Mouse (Mus musculus): ENCODE measurements around the gene Serping1. TPM values are rescaled to one million over a fixed set of nuclear protein-coding genes. Genes with fewer than 3 reads are reported as not detected.

Serping1 gene
- total RNA-seq, 2 experiments from 2014 or later = 6.8 to 10.6 TPM

- DNase-seq (ENCODE audit: low spot score in 2 of 2) = no peak
Observed at GRCm38 (mm10) chr2:84783840-84784566, 8.8 kb upstream of the Serping1 start.

DNA sequence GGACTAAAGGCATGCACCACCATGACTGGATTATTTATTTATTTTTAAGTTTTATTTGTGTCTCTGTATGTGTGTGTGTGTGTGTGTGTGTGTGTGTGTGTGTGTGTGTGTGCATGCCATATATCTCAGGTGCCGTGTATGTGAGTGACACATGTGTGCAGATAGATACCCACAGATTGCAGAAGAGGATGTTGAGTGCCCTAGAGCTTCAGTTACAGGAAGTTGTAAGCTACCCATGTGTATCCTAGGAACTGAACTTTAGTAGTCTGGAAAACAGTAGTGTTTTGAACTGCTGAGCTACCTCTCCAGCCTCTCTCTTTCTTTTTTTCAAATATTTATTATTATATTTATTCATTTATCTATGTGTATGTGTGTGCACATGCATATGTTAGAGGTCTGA, 8.1 kb upstream of the Serping1 start:
- DNase-seq (ENCODE audit: low spot score in 2 of 2) = no peak

- no peak for DNase-seq (ENCODE audit: low spot score in 2 of 2)
Observed at GRCm38 (mm10) chr2:84779210-84779609, 4.0 kb upstream of the Serping1 start.

DNA sequence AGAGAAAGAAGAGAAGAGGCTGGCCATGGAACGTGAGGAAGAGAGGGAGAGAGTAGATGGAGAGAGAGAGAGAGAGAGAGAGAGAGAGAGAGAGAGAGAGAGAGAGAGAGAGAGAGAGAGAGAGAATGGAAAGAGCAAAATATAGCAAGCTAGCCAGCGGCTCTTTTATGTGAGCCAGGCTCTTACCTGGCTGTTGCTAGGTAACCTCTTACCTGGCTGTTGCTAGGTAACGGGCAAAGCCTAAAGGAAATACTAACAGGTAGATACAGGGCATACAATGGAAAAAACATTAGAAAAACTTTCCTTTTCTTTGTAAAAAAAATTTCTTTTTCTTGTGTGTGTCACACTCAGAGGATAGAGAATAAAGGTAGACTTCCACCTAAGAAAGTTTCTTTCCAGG, 2.5 kb upstream of the Serping1 start:
- DNase-seq (ENCODE audit: low spot score in 2 of 2) = no peak

DNA sequence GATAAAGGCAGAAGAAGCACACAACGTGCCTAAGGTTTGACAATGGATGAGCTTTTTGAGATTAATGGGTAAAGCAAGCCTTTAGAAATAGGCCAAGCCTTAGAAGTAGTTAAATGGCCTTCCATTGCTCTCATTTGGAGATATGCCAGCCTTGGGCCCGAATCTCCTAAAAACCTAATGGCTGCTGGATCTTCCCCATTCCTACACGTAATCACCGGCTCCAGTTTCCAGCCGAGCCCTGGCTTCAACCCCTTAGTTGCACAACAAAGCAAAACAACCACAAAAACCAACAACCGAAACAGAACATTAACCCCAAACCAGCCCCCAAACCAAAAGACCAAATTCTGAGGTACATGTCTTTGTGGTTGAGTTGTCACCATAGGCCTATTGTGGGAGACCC, 421 bp upstream of the Serping1 start:
- no peak for DNase-seq (ENCODE audit: low spot score in 2 of 2)

- peak; percentile 11 to 14 for DNase-seq (ENCODE audit: low spot score in 2 of 2)
Observed at GRCm38 (mm10) chr2:84774751-84775150, 493 bp downstream of the Serping1 start.

DNA sequence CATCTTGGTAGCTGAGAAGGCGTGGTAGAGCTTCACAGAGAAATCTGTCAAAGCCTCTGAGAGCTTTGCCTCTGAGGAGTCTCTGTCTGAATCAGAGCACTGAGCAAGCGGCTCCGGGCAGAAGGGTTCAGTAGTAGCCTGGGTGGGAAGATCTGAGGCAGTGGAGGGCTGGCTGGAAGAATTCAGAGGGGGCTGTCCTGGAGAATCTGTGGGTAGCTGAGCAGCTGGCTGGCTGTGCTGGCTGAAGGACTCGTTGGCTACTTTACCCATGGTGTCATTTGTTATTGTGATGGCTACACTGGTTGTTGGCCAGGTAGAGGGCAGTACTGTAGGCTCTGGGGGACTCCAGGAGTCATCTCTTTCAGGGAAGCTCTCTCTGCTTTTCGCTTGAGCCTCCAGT, 2.0 kb downstream of the Serping1 start:
- no peak for DNase-seq (ENCODE audit: low spot score in 2 of 2)

- DNase-seq (ENCODE audit: low spot score in 2 of 2) = no peak
Observed at GRCm38 (mm10) chr2:84772454-84772853, 2.8 kb downstream of the Serping1 start.

GRCm38 (mm10) chr2:84770501-84770900, 4.7 kb downstream of the Serping1 start:
- no peak for DNase-seq (ENCODE audit: low spot score in 2 of 2)

- no peak for DNase-seq (ENCODE audit: low spot score in 2 of 2)
Observed at GRCm38 (mm10) chr2:84762818-84763217, 12.4 kb downstream of the Serping1 start.

- DNase-seq (ENCODE audit: low spot score in 2 of 2) = no peak
Observed at GRCm38 (mm10) chr2:84762295-84762694, 12.9 kb downstream of the Serping1 start.

- DNase-seq (ENCODE audit: low spot score in 2 of 2) = no peak
Observed at GRCm38 (mm10) chr2:84761840-84762239, 13.4 kb downstream of the Serping1 start.

DNA sequence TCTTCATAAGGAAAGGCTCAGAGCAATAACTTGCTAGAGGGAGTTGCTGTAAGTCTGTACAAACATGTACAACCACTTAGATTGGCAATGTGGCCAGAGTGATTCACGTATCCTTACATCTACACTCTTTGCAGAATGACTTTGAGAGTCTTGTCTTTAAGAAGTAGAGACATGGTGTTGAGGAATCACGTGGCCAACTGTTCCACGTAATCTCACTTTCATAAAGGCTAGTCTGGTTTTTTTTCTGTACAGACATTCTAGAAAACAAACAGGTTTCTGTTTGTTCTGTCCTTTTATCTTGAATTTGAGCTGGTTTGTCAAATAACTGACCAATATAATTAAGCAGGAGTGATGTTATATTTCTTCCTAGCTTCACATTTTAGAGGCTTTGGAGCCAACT, 13.9 kb downstream of the Serping1 start:
- DNase-seq (ENCODE audit: low spot score in 2 of 2) = no peak

DNA sequence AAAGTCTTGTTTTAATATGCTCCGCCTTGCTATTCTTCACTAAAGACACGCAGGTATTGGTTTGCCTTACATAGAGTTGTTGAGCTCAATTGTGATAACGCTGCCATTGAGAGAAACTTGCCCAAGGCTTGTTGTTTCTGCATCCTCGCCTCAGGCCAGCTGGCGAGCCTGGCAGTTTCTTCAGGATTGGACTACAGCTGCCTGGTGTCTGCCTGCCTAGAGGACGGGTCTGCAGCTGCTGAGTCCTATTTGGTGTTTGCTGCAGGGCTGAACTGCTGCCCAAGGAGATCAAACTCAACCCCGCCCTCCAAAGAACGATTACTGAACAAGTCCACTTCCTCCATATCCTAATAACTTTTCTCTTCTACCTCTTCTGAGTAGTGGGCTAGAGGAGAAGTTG, 14.5 kb downstream of the Serping1 start:
- DNase-seq (ENCODE audit: low spot score in 2 of 2) = no peak

GRCm38 (mm10) chr2:84758542-84759127, 16.6 kb downstream of the Serping1 start:
- peak in 1 of 2 experiments; percentile 18 for DNase-seq (ENCODE audit: low spot score in 2 of 2)

- no peak for DNase-seq (ENCODE audit: low spot score in 2 of 2)
Observed at GRCm38 (mm10) chr2:84757026-84757682, 18.1 kb downstream of the Serping1 start.

- no peak for DNase-seq (ENCODE audit: low spot score in 2 of 2)
Observed at GRCm38 (mm10) chr2:84756245-84756644, 19.0 kb downstream of the Serping1 start.

DNA sequence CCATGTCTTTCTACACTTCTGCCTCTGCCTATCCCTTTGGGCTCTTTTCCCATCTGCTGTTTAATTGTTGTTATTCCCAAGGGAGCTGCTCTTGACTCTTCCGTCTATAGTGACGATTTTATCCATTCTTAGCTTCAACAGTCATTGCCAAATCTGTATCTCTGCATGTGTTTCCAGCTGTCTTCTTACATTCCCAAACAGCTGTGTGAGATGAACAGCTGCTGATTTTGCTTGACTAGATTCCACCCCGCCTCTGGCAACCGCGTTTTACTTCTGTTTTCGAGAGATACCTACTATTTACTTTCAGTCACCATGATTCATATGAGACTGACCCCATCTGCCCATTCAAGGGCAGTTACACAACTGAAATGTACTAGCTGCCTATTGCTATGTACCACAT, 25.1 kb downstream of the Serping1 start:
- no peak for DNase-seq (ENCODE audit: low spot score in 2 of 2)

GRCm38 (mm10) chr2:84744126-84744525, 31.1 kb downstream of the Serping1 start:
- DNase-seq (ENCODE audit: low spot score in 2 of 2) = no peak

GRCm38 (mm10) chr2:84743561-84743960, 31.7 kb downstream of the Serping1 start, which contains the start of gene Gm19426:
Gene Gm19426 (minus strand): TSS chr2:84743655.
- DNase-seq (ENCODE audit: low spot score in 2 of 2) = peak; percentile 63 to 85

DNA sequence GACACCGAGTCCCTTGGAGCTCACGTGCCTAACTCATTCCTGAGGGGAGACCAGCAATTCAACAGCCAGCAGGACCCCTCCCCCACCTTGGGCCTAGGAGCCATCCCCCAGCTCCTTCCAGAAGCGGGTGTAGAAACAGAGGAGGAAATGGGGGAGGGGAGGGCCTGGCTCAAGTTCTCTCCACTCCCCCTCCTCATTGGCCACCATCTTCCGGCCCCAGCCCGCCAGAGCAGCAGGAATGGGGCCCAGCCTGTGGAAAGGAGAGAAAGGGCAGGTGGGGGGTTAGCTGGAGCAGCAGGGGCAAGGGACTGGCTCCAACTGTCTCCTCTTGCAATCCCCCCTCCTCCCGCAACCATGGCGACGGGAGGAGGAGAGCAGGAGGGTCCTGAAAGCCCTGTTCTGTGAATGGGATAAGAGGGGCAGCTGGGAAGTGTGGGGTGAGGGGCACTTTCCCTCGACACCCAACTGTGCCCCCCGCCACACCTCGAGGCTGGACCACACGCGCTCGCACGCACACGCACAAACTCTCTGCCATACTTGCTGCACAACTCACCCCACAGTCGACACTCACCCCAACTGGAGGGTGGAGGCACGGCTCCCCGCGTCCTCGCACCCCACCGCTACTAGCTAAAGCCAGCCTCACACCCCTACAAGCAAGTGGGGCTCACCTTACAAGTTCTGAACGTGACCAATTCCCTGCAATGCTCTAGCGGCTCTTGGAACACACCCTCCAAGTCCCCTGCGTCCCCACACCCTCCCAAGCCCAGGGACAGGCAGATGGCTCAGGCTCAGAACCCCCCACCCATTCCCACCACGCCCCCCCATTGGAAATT, 32.6 kb downstream of the Serping1 start:
- DNase-seq (ENCODE audit: low spot score in 2 of 2) = peak; percentile 32 to 48

Measured in layer of hippocampus, postnatal 14 days (tissue).